Mouse (Mus musculus): Measurements from ENCODE around the gene Slc38a10. TPM values are rescaled to one million over a fixed set of nuclear protein-coding genes. Genes with fewer than 3 reads are reported as not detected.

The Slc38a10 gene
- polyA plus RNA-seq, 2 experiments = 71.9 to 92.3 TPM

DNA sequence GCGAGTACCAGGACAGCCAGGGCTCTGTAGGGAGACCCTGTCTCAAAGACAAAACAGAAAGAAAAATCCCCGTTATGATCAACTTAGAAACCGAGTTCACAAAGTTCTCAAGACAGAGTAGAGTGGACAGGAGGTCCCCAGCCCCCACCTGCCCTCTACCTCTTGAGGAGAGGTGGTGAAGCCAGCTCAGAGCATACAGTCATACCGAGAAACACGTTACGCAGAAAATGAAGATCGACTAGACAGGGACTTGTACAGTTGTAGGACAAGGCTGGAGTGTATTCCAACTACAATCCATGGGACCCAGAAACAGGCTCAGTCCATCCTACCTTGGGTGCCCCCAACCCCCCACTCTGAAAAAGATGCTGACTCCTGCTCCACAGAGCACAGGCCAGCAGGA is 32.0 kb downstream of the Slc38a10 start:
- ATAC-seq (ENCODE audit: low FRiP score, low read depth) (no peak), DNase-seq (ENCODE audit: low spot score) (no peak)
- 98% methylated on average over 7 of the region's 7 CpGs for WGBS
- H3K9me3 ChIP-seq (ENCODE audit: control insufficient read depth, low read length) = no peaks in the 10 kb centered on the region
- no peak overlapping the region for H3K9ac ChIP-seq (ENCODE audit: low read depth, low read length, severe bottlenecking)
- no peaks in the 10 kb centered on the region for H3K27me3 ChIP-seq (ENCODE audit: control insufficient read depth, insufficient read depth, low read length)
- TF ChIP-seq POLR2A (IDR thresholded peaks at IDR 0.05; ENCODE audit: borderline replicate concordance, extremely low read depth, insufficient read depth, insufficient read length) = no peak
- no peak overlapping the region for H3K27ac ChIP-seq (replicated peaks; ENCODE audit: low read depth, low read length)
- H3K4me1 ChIP-seq (ENCODE audit: control insufficient read depth, insufficient read depth, low read length) = 0 out of 2 replicates have a peak, but pooled peaks cover 4% of the 10 kb centered on the region
- H3K4me3 ChIP-seq (replicated peaks; ENCODE audit: low read length) = no peak overlapping the region
- H3K4me2 ChIP-seq (replicated peaks; ENCODE audit: low read depth, low read length, severe bottlenecking) = no peak overlapping the region
- peaks cover 42% of the 10 kb centered on the region for H3K36me3 ChIP-seq (ENCODE audit: control insufficient read depth, insufficient read depth, low read length)

DNA sequence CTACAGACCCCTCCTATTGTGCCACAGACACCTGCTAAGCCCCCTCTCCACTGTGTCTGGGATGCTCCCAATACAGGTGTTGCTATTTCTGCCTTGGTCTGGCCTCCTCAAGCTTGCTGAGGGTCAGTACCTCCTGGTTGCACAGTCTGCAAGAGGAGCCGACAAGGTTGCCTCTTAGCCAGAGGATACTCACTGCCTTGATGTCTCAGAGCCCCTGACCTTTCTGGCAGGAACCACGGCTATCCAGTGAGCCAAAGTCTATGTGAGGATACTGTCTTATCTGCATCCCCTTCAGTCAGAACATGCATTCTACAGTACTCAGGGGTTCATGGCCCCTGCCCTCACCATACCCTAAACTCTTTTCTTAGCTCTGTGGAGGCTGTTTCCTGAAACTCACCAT is 33.5 kb downstream of the Slc38a10 start:
- Histone ChIP-seq H3K36me3 (ENCODE audit: control insufficient read depth, insufficient read depth, low read length) (peaks cover 39% of the 10 kb centered on the region), H3K4me1 (ENCODE audit: control insufficient read depth, insufficient read depth, low read length) (0 out of 2 replicates have a peak, but pooled peaks cover 4% of the 10 kb centered on the region), H3K4me3 (replicated peaks; ENCODE audit: low read length) (no peak overlapping the region), H3K9ac (ENCODE audit: low read depth, low read length, severe bottlenecking) (no peak overlapping the region), H3K27me3 (ENCODE audit: control insufficient read depth, insufficient read depth, low read length) (no peaks in the 10 kb centered on the region), H3K4me2 (replicated peaks; ENCODE audit: low read depth, low read length, severe bottlenecking) (no peak overlapping the region), H3K9me3 (ENCODE audit: control insufficient read depth, low read length) (no peaks in the 10 kb centered on the region), H3K27ac (replicated peaks; ENCODE audit: low read depth, low read length) (no peak overlapping the region)
- ATAC-seq (ENCODE audit: low FRiP score, low read depth) (no peak), DNase-seq (ENCODE audit: low spot score) (no peak)
- no peak for TF ChIP-seq POLR2A (IDR thresholded peaks at IDR 0.05; ENCODE audit: borderline replicate concordance, extremely low read depth, insufficient read depth, insufficient read length)
- 94% methylated on average over 2 of the region's 2 CpGs for WGBS

DNA sequence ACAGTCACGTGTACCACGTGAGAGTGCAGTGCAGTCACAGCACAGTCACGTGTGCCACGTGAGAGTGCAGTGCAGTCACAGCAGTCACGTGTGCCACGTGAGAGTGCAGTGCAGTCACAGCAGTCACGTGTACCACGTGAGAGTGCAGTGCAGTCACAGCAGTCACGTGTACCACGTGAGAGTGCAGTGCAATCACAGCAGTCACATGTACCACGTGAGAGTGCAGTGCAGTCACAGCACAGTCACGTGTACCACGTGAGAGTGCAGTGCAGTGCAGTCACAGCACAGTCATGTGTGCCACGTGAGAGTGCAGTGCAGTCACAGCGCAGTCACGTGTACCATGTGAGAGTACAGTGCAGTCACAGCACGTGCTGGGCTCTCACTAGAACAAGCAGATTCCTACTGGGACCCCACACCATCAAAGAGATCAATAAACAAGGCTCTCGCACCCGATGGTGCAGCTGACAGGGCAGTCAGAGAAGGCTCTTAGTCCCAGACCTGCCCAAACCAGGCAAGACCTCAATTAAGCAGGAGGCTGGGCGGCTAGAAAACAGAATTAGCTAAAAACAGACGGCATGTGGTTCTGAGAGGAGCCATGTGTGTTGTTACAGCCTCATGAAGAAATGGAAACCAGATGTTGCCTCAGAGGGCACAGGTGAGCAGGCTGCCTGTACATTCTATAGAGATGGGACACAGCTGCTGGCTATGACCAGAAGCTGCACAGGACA is 36.5 kb downstream of the Slc38a10 start:
- Histone ChIP-seq H3K4me1 (ENCODE audit: control insufficient read depth, insufficient read depth, low read length) (0 out of 2 replicates have a peak, but pooled peaks cover 4% of the 10 kb centered on the region), H3K36me3 (ENCODE audit: control insufficient read depth, insufficient read depth, low read length) (peaks cover 34% of the 10 kb centered on the region), H3K27me3 (ENCODE audit: control insufficient read depth, insufficient read depth, low read length) (no peaks in the 10 kb centered on the region), H3K4me2 (replicated peaks; ENCODE audit: low read depth, low read length, severe bottlenecking) (no peak overlapping the region), H3K4me3 (replicated peaks; ENCODE audit: low read length) (no peak overlapping the region), H3K9ac (ENCODE audit: low read depth, low read length, severe bottlenecking) (no peak overlapping the region), H3K27ac (replicated peaks; ENCODE audit: low read depth, low read length) (no peak overlapping the region), H3K9me3 (ENCODE audit: control insufficient read depth, low read length) (no peaks in the 10 kb centered on the region)
- no peak for TF ChIP-seq POLR2A (IDR thresholded peaks at IDR 0.05; ENCODE audit: borderline replicate concordance, extremely low read depth, insufficient read depth, insufficient read length)
- 51% methylated on average over 21 of the region's 21 CpGs for WGBS
- ATAC-seq (ENCODE audit: low FRiP score, low read depth) (peak; percentile 74), DNase-seq (ENCODE audit: low spot score) (peak; percentile 20)

DNA sequence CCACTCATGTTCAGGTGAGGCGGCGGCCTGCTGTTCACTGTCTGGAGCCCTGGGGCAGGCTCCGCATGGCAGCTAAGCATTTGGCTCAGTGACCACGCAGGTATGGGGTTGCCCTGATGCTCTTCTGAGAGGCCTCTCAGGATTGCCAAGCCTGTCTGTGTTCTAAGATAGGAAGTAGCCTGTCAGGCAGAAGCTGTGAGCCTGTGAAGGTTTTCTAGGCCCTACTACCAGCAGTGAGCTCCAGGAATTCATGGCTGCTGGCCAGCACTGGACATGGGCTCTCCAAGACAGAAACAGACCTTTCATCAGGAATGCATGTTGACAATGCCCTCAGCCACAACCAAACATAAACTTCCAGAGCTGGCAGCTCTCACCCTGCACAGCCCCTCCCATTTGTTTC is 39.0 kb downstream of the Slc38a10 start:
- Histone ChIP-seq H3K27me3 (ENCODE audit: control insufficient read depth, insufficient read depth, low read length) (no peaks in the 10 kb centered on the region), H3K9ac (ENCODE audit: low read depth, low read length, severe bottlenecking) (no peak overlapping the region), H3K36me3 (ENCODE audit: control insufficient read depth, insufficient read depth, low read length) (peaks cover 44% of the 10 kb centered on the region), H3K9me3 (ENCODE audit: control insufficient read depth, low read length) (no peaks in the 10 kb centered on the region), H3K4me1 (ENCODE audit: control insufficient read depth, insufficient read depth, low read length) (peaks cover 12% of the 10 kb centered on the region), H3K4me3 (replicated peaks; ENCODE audit: low read length) (no peak overlapping the region), H3K4me2 (replicated peaks; ENCODE audit: low read depth, low read length, severe bottlenecking) (no peak overlapping the region), H3K27ac (replicated peaks; ENCODE audit: low read depth, low read length) (no peak overlapping the region)
- ATAC-seq (ENCODE audit: low FRiP score, low read depth) = no peak
- no peak for TF ChIP-seq POLR2A (IDR thresholded peaks at IDR 0.05; ENCODE audit: borderline replicate concordance, extremely low read depth, insufficient read depth, insufficient read length)
- DNase-seq (ENCODE audit: low spot score) = no peak
- WGBS = 89% methylated on average over 4 of the region's 4 CpGs

DNA sequence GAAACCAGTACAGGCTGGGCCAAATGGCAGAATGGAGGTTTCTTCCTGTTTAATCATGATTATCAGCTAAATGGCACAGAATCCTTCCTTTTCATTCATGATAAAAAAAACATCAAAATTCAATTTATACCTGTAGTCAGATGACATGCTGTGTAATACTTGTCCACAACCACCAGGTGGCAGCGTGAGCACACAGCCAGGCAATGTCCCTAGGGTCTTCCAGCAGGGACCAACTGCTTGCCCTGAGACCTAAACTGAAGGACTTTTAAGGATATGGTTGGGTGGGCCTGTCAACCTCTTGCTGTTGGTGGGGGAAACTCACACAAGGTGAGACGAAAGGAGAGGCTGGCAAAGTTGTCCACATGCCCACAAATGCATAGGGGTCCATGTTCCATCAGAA is 40.1 kb downstream of the Slc38a10 start:
- WGBS = 13% methylated on average over 2 of the region's 2 CpGs
- no peak overlapping the region for H3K4me3 ChIP-seq (replicated peaks; ENCODE audit: low read length)
- no peak overlapping the region for H3K4me2 ChIP-seq (replicated peaks; ENCODE audit: low read depth, low read length, severe bottlenecking)
- no peak for ATAC-seq (ENCODE audit: low FRiP score, low read depth)
- no peak for TF ChIP-seq POLR2A (IDR thresholded peaks at IDR 0.05; ENCODE audit: borderline replicate concordance, extremely low read depth, insufficient read depth, insufficient read length)
- DNase-seq (ENCODE audit: low spot score) = peak; percentile 62
- H3K36me3 ChIP-seq (ENCODE audit: control insufficient read depth, insufficient read depth, low read length) = peaks cover 41% of the 10 kb centered on the region
- no peaks in the 10 kb centered on the region for H3K27me3 ChIP-seq (ENCODE audit: control insufficient read depth, insufficient read depth, low read length)
- no peak overlapping the region for H3K9ac ChIP-seq (ENCODE audit: low read depth, low read length, severe bottlenecking)
- H3K27ac ChIP-seq (replicated peaks; ENCODE audit: low read depth, low read length) = no peak overlapping the region
- no peaks in the 10 kb centered on the region for H3K9me3 ChIP-seq (ENCODE audit: control insufficient read depth, low read length)
- peaks cover 12% of the 10 kb centered on the region for H3K4me1 ChIP-seq (ENCODE audit: control insufficient read depth, insufficient read depth, low read length)

Measured in limb, embryonic 14.5 days (tissue).